Mouse (Mus musculus) lung, adult 2 months (tissue): ENCODE results near the gene B3gnt9. TPM values are rescaled to one million over a fixed set of nuclear protein-coding genes. Genes with fewer than 3 reads are reported as not detected.

Source experiments
- DNase-seq: peaks from one replicate; pipeline ENCODE4 v3.0.0; 2022
- H3K4me1 ChIP-seq: fragments of 200-500 bp; 2 replicates; pipeline ENCODE4 v1.6.1; 2011; ENCODE audit warnings: low read length; ENCODE audit not compliant: control insufficient read depth, insufficient read depth
- H3K4me3 ChIP-seq: fragments of 200-500 bp; replicated peaks from 2 replicates; pipeline ENCODE3; 2011; ENCODE audit warnings: low read depth, mild to moderate bottlenecking, control low read depth, low read length; ENCODE audit errors: extremely low read depth
- CTCF ChIP-seq: fragments of 200-500 bp; IDR thresholded peaks from 2 replicates; pipeline ENCODE4 v1.5.1; 2011; ENCODE audit warnings: mild to moderate bottlenecking, low read length, control low read depth; ENCODE audit not compliant: insufficient read depth
- POLR2A ChIP-seq: fragments of 200-500 bp; IDR thresholded peaks from 2 replicates; pipeline ENCODE4 v1.6.1; 2011; ENCODE audit warnings: low read depth, mild to moderate bottlenecking, control low read depth, low read length, borderline replicate concordance; ENCODE audit errors: extremely low read depth
- WGBS: fragments of 180-500 bp; shearing (Covaris S2); methylation state at CpG from one replicate; pipeline ENCODE4 v1.1.7; 2018; 5-methylcytosine and 5-hydroxymethylcytosine counted together
- polyA plus RNA-seq: library from polyadenylated mRNA; depleted of rRNA; stranded (reverse); fragments of >200 nt; gene quantifications from 2 replicates; pipeline ENCODE4 v1.2.3, GENCODE M21; 2012

Gene B3gnt9
- polyA plus RNA-seq, 1 experiment, result 35.5 TPM

- 69% methylated on average over 12 of the region's 12 CpGs for WGBS
- DNase-seq, result no peak
- H3K4me3 ChIP-seq, result no peak overlapping the region
- peaks cover 12% of the 10 kb centered on the region for H3K4me1 ChIP-seq
- TF ChIP-seq POLR2A (no peak), CTCF (no peak)
These were observed 30.6 kb upstream of the B3gnt9 start for GRCm38 (mm10) chr8:105285514-105285913.

GRCm38 (mm10) chr8:105283074-105283473 is 28.1 kb upstream of the B3gnt9 start:
- Histone ChIP-seq H3K4me1 (peaks cover 4% of the 10 kb centered on the region; the same call in 1 of the 2 replicates), H3K4me3 (peak overlapping the region; percentile 18)
- 44% methylated on average over 23 of the region's 23 CpGs for WGBS
- peak; percentile 75 for TF ChIP-seq CTCF
- TF ChIP-seq POLR2A, result no peak
- DNase-seq, result peak; percentile 64

GRCm38 (mm10) chr8:105282239-105282638 is 27.3 kb upstream of the B3gnt9 start:
- no peak for DNase-seq
- no peak overlapping the region for H3K4me3 ChIP-seq
- H3K4me1 ChIP-seq, result peaks cover 4% of the 10 kb centered on the region; the same call in 1 of the 2 replicates
- no peak for TF ChIP-seq POLR2A
- no peak for TF ChIP-seq CTCF
- WGBS, result 79% methylated on average over 4 of the region's 4 CpGs

- H3K4me1 ChIP-seq, result peaks cover 4% of the 10 kb centered on the region; the same call in 1 of the 2 replicates
- no peak overlapping the region for H3K4me3 ChIP-seq
- DNase-seq, result no peak
- 80% methylated on average over 12 of the region's 12 CpGs for WGBS
- TF ChIP-seq POLR2A (no peak), CTCF (no peak)
These were observed 26.9 kb upstream of the B3gnt9 start for GRCm38 (mm10) chr8:105281821-105282220.

GRCm38 (mm10) chr8:105280567-105280966 is 25.6 kb upstream of the B3gnt9 start:
- WGBS, result 76% methylated on average over 3 of the region's 3 CpGs
- no peak overlapping the region for H3K4me3 ChIP-seq
- DNase-seq, result no peak
- peaks cover 12% of the 10 kb centered on the region for H3K4me1 ChIP-seq
- TF ChIP-seq POLR2A, result no peak
- TF ChIP-seq CTCF, result no peak

- TF ChIP-seq POLR2A (no peak), CTCF (no peak)
- H3K4me3 ChIP-seq, result peak overlapping the region; percentile 6
- H3K4me1 ChIP-seq, result peaks cover 12% of the 10 kb centered on the region
- 8% methylated on average over 28 of the region's 28 CpGs for WGBS
- DNase-seq, result peak; percentile 80
These were observed 24.0 kb upstream of the B3gnt9 start for GRCm38 (mm10) chr8:105278911-105279334.

GRCm38 (mm10) chr8:105276292-105277120 is 21.6 kb upstream of the B3gnt9 start:
- Histone ChIP-seq H3K4me3 (peak overlapping the region; percentile 57), H3K4me1 (peaks cover 8% of the 10 kb centered on the region)
- peak; percentile 43; the same call in 1 of the 2 replicates for TF ChIP-seq POLR2A
- no peak for TF ChIP-seq CTCF
- 6% methylated on average over 30 of the region's 30 CpGs for WGBS
- peak; percentile 49 for DNase-seq

GRCm38 (mm10) chr8:105275840-105276239 is 20.9 kb upstream of the B3gnt9 start, which contains the start of gene Nol3:
Gene Nol3 (plus strand): TSS chr8:105276140.
- TF ChIP-seq POLR2A, result no peak
- TF ChIP-seq CTCF, result no peak
- no peak for DNase-seq
- Histone ChIP-seq H3K4me3 (peak within 1 kb of the TSS; percentile 57), H3K4me1 (peaks cover 8% of the 10 kb centered on the region)
- 6% methylated on average over 10 of the region's 10 CpGs for WGBS

- WGBS, result 16% methylated on average over 11 of the region's 11 CpGs
- TF ChIP-seq CTCF, result no peak
- TF ChIP-seq POLR2A, result no peak
- H3K4me3 ChIP-seq, result no peak overlapping the region
These were observed 20.4 kb upstream of the B3gnt9 start for GRCm38 (mm10) chr8:105275387-105275786.

GRCm38 (mm10) chr8:105270916-105271186 is 15.9 kb upstream of the B3gnt9 start:
- WGBS, result 29% methylated on average over 11 of the region's 11 CpGs
- no peak for DNase-seq
- peak overlapping the region; percentile 10 for H3K4me3 ChIP-seq
- TF ChIP-seq CTCF (no peak), POLR2A (no peak)
- H3K4me1 ChIP-seq, result peaks cover 13% of the 10 kb centered on the region

More at GRCm38 (mm10) chr8:105275387-105275786, 20.4 kb upstream of the B3gnt9 start:
- DNase-seq, result no peak
- peaks cover 12% of the 10 kb centered on the region for H3K4me1 ChIP-seq
